Mouse (Mus musculus): ENCODE measurements around the gene Ankrd34a. TPM values are rescaled to one million over a fixed set of nuclear protein-coding genes. Genes with fewer than 3 reads are reported as not detected.

The Ankrd34a gene
- polyA plus RNA-seq, 1 experiment: 0.12 TPM

GRCm38 (mm10) chr3:96553601-96554000 is 42.8 kb upstream of the Ankrd34a start:
- TF ChIP-seq POLR2A (IDR thresholded peaks at IDR 0.05; ENCODE audit: control insufficient read depth, low read depth, low read length): no peak
- no peak for TF ChIP-seq CTCF (IDR thresholded peaks at IDR 0.05; ENCODE audit: control insufficient read depth, insufficient read depth, insufficient replicate concordance, low read depth, low read length)
- Histone ChIP-seq H3K4me1 (ENCODE audit: control insufficient read depth, insufficient read depth, low read length) (peaks cover 6% of the 10 kb centered on the region), H3K36me3 (ENCODE audit: control insufficient read depth, insufficient read depth, low read length) (no peaks in the 10 kb centered on the region), H3K4me3 (ENCODE audit: control insufficient read depth, low read depth, low read length) (no peak overlapping the region), H3K27me3 (ENCODE audit: control insufficient read depth, insufficient read depth, low read length) (no peaks in the 10 kb centered on the region), H3K27ac (ENCODE audit: control insufficient read depth, insufficient read depth, low read depth, low read length) (no peak overlapping the region)

- H3K27ac ChIP-seq (ENCODE audit: control insufficient read depth, insufficient read depth, low read depth, low read length): no peak overlapping the region
- H3K27me3 ChIP-seq (ENCODE audit: control insufficient read depth, insufficient read depth, low read length): no peaks in the 10 kb centered on the region
- TF ChIP-seq CTCF (IDR thresholded peaks at IDR 0.05; ENCODE audit: control insufficient read depth, insufficient read depth, insufficient replicate concordance, low read depth, low read length) (no peak), POLR2A (IDR thresholded peaks at IDR 0.05; ENCODE audit: control insufficient read depth, low read depth, low read length) (no peak)
- no peak overlapping the region for H3K4me3 ChIP-seq (ENCODE audit: control insufficient read depth, low read depth, low read length)
- H3K4me1 ChIP-seq (ENCODE audit: control insufficient read depth, insufficient read depth, low read length): peaks cover 6% of the 10 kb centered on the region
- H3K36me3 ChIP-seq (ENCODE audit: control insufficient read depth, insufficient read depth, low read length): no peaks in the 10 kb centered on the region
These were observed 42.2 kb upstream of the Ankrd34a start for GRCm38 (mm10) chr3:96554251-96554650.

GRCm38 (mm10) chr3:96555041-96555596 is 41.3 kb upstream of the Ankrd34a start:
- peaks cover 2% of the 10 kb centered on the region; the same call in 1 of the 2 replicates for H3K36me3 ChIP-seq (ENCODE audit: control insufficient read depth, insufficient read depth, low read length)
- H3K4me1 ChIP-seq (ENCODE audit: control insufficient read depth, insufficient read depth, low read length): peaks cover 6% of the 10 kb centered on the region
- no peak for TF ChIP-seq POLR2A (IDR thresholded peaks at IDR 0.05; ENCODE audit: control insufficient read depth, low read depth, low read length)
- no peak for TF ChIP-seq CTCF (IDR thresholded peaks at IDR 0.05; ENCODE audit: control insufficient read depth, insufficient read depth, insufficient replicate concordance, low read depth, low read length)
- H3K27me3 ChIP-seq (ENCODE audit: control insufficient read depth, insufficient read depth, low read length): no peaks in the 10 kb centered on the region
- H3K27ac ChIP-seq (ENCODE audit: control insufficient read depth, insufficient read depth, low read depth, low read length): peak overlapping the region; percentile 72
- no peak overlapping the region for H3K4me3 ChIP-seq (ENCODE audit: control insufficient read depth, low read depth, low read length)

- Histone ChIP-seq H3K27me3 (ENCODE audit: control insufficient read depth, insufficient read depth, low read length) (no peaks in the 10 kb centered on the region), H3K4me3 (ENCODE audit: control insufficient read depth, low read depth, low read length) (no peak overlapping the region), H3K27ac (ENCODE audit: control insufficient read depth, insufficient read depth, low read depth, low read length) (no peak overlapping the region), H3K4me1 (ENCODE audit: control insufficient read depth, insufficient read depth, low read length) (peaks cover 6% of the 10 kb centered on the region), H3K36me3 (ENCODE audit: control insufficient read depth, insufficient read depth, low read length) (peaks cover 4% of the 10 kb centered on the region)
- TF ChIP-seq POLR2A (IDR thresholded peaks at IDR 0.05; ENCODE audit: control insufficient read depth, low read depth, low read length) (no peak), CTCF (IDR thresholded peaks at IDR 0.05; ENCODE audit: control insufficient read depth, insufficient read depth, insufficient replicate concordance, low read depth, low read length) (no peak)
These were observed 40.3 kb upstream of the Ankrd34a start for GRCm38 (mm10) chr3:96555999-96556614.

- Histone ChIP-seq H3K4me1 (ENCODE audit: control insufficient read depth, insufficient read depth, low read length) (peaks cover 6% of the 10 kb centered on the region), H3K4me3 (ENCODE audit: control insufficient read depth, low read depth, low read length) (peak overlapping the region; percentile 84), H3K36me3 (ENCODE audit: control insufficient read depth, insufficient read depth, low read length) (peaks cover 5% of the 10 kb centered on the region), H3K27me3 (ENCODE audit: control insufficient read depth, insufficient read depth, low read length) (no peaks in the 10 kb centered on the region), H3K27ac (ENCODE audit: control insufficient read depth, insufficient read depth, low read depth, low read length) (peak overlapping the region; percentile 95)
- no peak for TF ChIP-seq POLR2A (IDR thresholded peaks at IDR 0.05; ENCODE audit: control insufficient read depth, low read depth, low read length)
- no peak for TF ChIP-seq CTCF (IDR thresholded peaks at IDR 0.05; ENCODE audit: control insufficient read depth, insufficient read depth, insufficient replicate concordance, low read depth, low read length)
These were observed 39.5 kb upstream of the Ankrd34a start for GRCm38 (mm10) chr3:96556651-96557635.

- Histone ChIP-seq H3K27ac (ENCODE audit: control insufficient read depth, insufficient read depth, low read depth, low read length) (peak within 1 kb of the TSS; percentile 95), H3K4me1 (ENCODE audit: control insufficient read depth, insufficient read depth, low read length) (peaks cover 6% of the 10 kb centered on the region), H3K4me3 (ENCODE audit: control insufficient read depth, low read depth, low read length) (peak within 1 kb of the TSS; percentile 84), H3K27me3 (ENCODE audit: control insufficient read depth, insufficient read depth, low read length) (no peaks in the 10 kb centered on the region), H3K36me3 (ENCODE audit: control insufficient read depth, insufficient read depth, low read length) (peaks cover 5% of the 10 kb centered on the region)
- TF ChIP-seq CTCF (IDR thresholded peaks at IDR 0.05; ENCODE audit: control insufficient read depth, insufficient read depth, insufficient replicate concordance, low read depth, low read length) (peak; percentile 24; the same call in 1 of the 2 replicates), POLR2A (IDR thresholded peaks at IDR 0.05; ENCODE audit: control insufficient read depth, low read depth, low read length) (peak; percentile 99)
These were observed 38.7 kb upstream of the Ankrd34a start, which contains the start of gene Txnip for GRCm38 (mm10) chr3:96557694-96558093. Gene Txnip (plus strand): TSS chr3:96557957.

GRCm38 (mm10) chr3:96558159-96558558 is 38.3 kb upstream of the Ankrd34a start:
- Histone ChIP-seq H3K27me3 (ENCODE audit: control insufficient read depth, insufficient read depth, low read length) (no peaks in the 10 kb centered on the region), H3K4me3 (ENCODE audit: control insufficient read depth, low read depth, low read length) (peak overlapping the region; percentile 84), H3K36me3 (ENCODE audit: control insufficient read depth, insufficient read depth, low read length) (peaks cover 5% of the 10 kb centered on the region), H3K27ac (ENCODE audit: control insufficient read depth, insufficient read depth, low read depth, low read length) (peak overlapping the region; percentile 77), H3K4me1 (ENCODE audit: control insufficient read depth, insufficient read depth, low read length) (peaks cover 6% of the 10 kb centered on the region)
- TF ChIP-seq CTCF (IDR thresholded peaks at IDR 0.05; ENCODE audit: control insufficient read depth, insufficient read depth, insufficient replicate concordance, low read depth, low read length) (no peak), POLR2A (IDR thresholded peaks at IDR 0.05; ENCODE audit: control insufficient read depth, low read depth, low read length) (no peak; the same call in 1 of the 2 replicates)
